Mouse (Mus musculus): ENCODE measurements at regions not wholly inside any gene's neighbourhood (a gene's known extent, or its start where the extent isn't known, plus 50 kb on each side); places are given as distances from the start of the nearest gene placed in this dataset.

GRCm38 (mm10) chr12:54398080-54398479 lies 194.4 kb upstream of the Egln3 start:
- Histone ChIP-seq H3K9me3 (replicated peaks; ENCODE audit: control insufficient read depth, insufficient read depth, low read length, poor library complexity, severe bottlenecking) (no peaks in the 10 kb centered on the region), H3K36me3 (ENCODE audit: control insufficient read depth, insufficient read depth, low read length, poor library complexity, severe bottlenecking) (no peaks in the 10 kb centered on the region), H3K27me3 (ENCODE audit: control insufficient read depth, insufficient read depth, low read length, poor library complexity, severe bottlenecking) (no peaks in the 10 kb centered on the region), H3K27ac (ENCODE audit: insufficient read depth, low read length) (no peak overlapping the region), H3K4me3 (ENCODE audit: low read depth, low read length) (no peak overlapping the region), H3K9ac (ENCODE audit: low read depth, poor library complexity, severe bottlenecking) (no peak overlapping the region), H3K4me1 (ENCODE audit: control insufficient read depth, insufficient read depth, low read length) (no peaks in the 10 kb centered on the region)
- TF ChIP-seq EP300 (IDR thresholded peaks at IDR 0.05; ENCODE audit: insufficient read depth, low read depth, low read length) = no peak
- no peak for TF ChIP-seq POLR2A (IDR thresholded peaks at IDR 0.05; ENCODE audit: insufficient read depth, low read length)
- TF ChIP-seq CTCF (IDR thresholded peaks at IDR 0.05; ENCODE audit: low read depth, low read length) = no peak

DNA sequence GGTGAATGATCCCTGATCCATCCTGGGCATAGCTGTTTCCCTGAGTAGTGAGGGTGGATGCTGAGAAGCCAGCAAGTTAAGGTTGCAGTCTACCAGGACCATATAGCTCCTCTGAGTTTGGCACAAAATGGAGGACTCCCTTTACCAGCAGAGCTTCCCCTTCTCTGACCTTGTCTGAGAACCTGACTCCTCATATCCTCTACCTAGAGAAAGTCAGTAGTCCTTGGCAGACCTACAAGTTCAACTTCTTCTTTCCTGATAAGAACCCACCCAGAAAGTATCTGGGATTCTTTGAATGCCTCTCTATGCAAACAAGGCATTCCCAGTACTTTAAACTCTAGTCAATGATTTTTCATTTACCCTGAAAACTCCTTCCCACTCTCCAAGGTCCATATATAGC lies 193.3 kb upstream of the Egln3 start:
- H3K36me3 ChIP-seq (ENCODE audit: control insufficient read depth, insufficient read depth, low read length, poor library complexity, severe bottlenecking) = no peaks in the 10 kb centered on the region
- H3K4me1 ChIP-seq (ENCODE audit: control insufficient read depth, insufficient read depth, low read length) = no peaks in the 10 kb centered on the region
- TF ChIP-seq EP300 (IDR thresholded peaks at IDR 0.05; ENCODE audit: insufficient read depth, low read depth, low read length) (no peak), CTCF (IDR thresholded peaks at IDR 0.05; ENCODE audit: low read depth, low read length) (no peak), POLR2A (IDR thresholded peaks at IDR 0.05; ENCODE audit: insufficient read depth, low read length) (no peak)
- H3K27ac ChIP-seq (ENCODE audit: insufficient read depth, low read length) = no peak overlapping the region
- H3K9me3 ChIP-seq (replicated peaks; ENCODE audit: control insufficient read depth, insufficient read depth, low read length, poor library complexity, severe bottlenecking) = no peaks in the 10 kb centered on the region
- no peak overlapping the region for H3K4me3 ChIP-seq (ENCODE audit: low read depth, low read length)
- no peak overlapping the region for H3K9ac ChIP-seq (ENCODE audit: low read depth, poor library complexity, severe bottlenecking)
- no peaks in the 10 kb centered on the region for H3K27me3 ChIP-seq (ENCODE audit: control insufficient read depth, insufficient read depth, low read length, poor library complexity, severe bottlenecking)

GRCm38 (mm10) chr12:54396341-54396740 lies 192.7 kb upstream of the Egln3 start:
- Histone ChIP-seq H3K27ac (ENCODE audit: insufficient read depth, low read length) (no peak overlapping the region), H3K4me3 (ENCODE audit: low read depth, low read length) (no peak overlapping the region), H3K9me3 (replicated peaks; ENCODE audit: control insufficient read depth, insufficient read depth, low read length, poor library complexity, severe bottlenecking) (no peaks in the 10 kb centered on the region), H3K9ac (ENCODE audit: low read depth, poor library complexity, severe bottlenecking) (no peak overlapping the region), H3K4me1 (ENCODE audit: control insufficient read depth, insufficient read depth, low read length) (no peaks in the 10 kb centered on the region), H3K27me3 (ENCODE audit: control insufficient read depth, insufficient read depth, low read length, poor library complexity, severe bottlenecking) (no peaks in the 10 kb centered on the region), H3K36me3 (ENCODE audit: control insufficient read depth, insufficient read depth, low read length, poor library complexity, severe bottlenecking) (no peaks in the 10 kb centered on the region)
- TF ChIP-seq POLR2A (IDR thresholded peaks at IDR 0.05; ENCODE audit: insufficient read depth, low read length) (no peak), EP300 (IDR thresholded peaks at IDR 0.05; ENCODE audit: insufficient read depth, low read depth, low read length) (no peak), CTCF (IDR thresholded peaks at IDR 0.05; ENCODE audit: low read depth, low read length) (no peak)

DNA sequence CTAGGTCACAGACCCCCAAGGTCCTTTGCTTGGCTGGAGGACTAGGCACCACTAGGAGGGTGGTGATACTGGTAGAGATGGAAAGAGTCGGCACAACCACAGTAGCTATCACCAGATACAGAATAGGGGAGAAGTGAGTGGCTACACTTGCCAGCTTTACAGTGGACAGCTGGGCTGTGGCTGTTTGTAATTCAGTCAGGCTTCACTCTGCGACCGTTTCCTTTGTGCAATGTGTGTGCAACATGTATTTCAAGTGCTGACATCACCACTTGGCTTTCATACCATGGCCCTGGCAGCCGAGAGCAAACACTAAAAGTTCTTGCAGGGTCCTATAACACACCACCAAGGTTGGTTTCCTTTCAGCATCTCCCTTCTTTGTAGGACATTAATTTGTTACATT lies 181.7 kb upstream of the Egln3 start:
- no peak for TF ChIP-seq POLR2A (IDR thresholded peaks at IDR 0.05; ENCODE audit: insufficient read depth, low read length)
- TF ChIP-seq CTCF (IDR thresholded peaks at IDR 0.05; ENCODE audit: low read depth, low read length) = no peak
- no peak for TF ChIP-seq EP300 (IDR thresholded peaks at IDR 0.05; ENCODE audit: insufficient read depth, low read depth, low read length)
- no peaks in the 10 kb centered on the region for H3K4me1 ChIP-seq (ENCODE audit: control insufficient read depth, insufficient read depth, low read length)
- H3K9ac ChIP-seq (ENCODE audit: low read depth, poor library complexity, severe bottlenecking) = no peak overlapping the region
- H3K36me3 ChIP-seq (ENCODE audit: control insufficient read depth, insufficient read depth, low read length, poor library complexity, severe bottlenecking) = no peaks in the 10 kb centered on the region
- no peaks in the 10 kb centered on the region for H3K9me3 ChIP-seq (replicated peaks; ENCODE audit: control insufficient read depth, insufficient read depth, low read length, poor library complexity, severe bottlenecking)
- no peak overlapping the region for H3K27ac ChIP-seq (ENCODE audit: insufficient read depth, low read length)
- H3K27me3 ChIP-seq (ENCODE audit: control insufficient read depth, insufficient read depth, low read length, poor library complexity, severe bottlenecking) = no peaks in the 10 kb centered on the region
- no peak overlapping the region for H3K4me3 ChIP-seq (ENCODE audit: low read depth, low read length)

DNA sequence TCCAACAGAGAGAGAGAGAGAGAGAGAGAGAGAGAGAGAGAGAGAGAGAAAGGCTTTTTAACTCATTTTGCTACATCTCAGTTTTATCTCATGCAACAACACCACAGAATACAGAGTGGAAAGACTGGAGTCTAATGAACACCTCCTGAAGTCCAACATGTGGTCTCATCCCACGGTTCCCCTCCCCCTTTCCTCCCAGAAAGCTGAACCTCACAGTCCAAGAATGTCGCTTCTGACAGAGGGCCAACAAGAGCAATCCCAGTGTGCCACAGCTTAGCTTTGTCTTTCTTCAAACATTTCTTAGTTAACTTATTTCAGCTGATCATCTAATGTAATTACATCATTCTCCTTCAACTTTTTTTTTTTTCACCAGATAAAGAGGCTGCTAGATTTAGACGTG lies 180.5 kb upstream of the Egln3 start:
- Histone ChIP-seq H3K9ac (ENCODE audit: low read depth, poor library complexity, severe bottlenecking) (no peak overlapping the region), H3K9me3 (replicated peaks; ENCODE audit: control insufficient read depth, insufficient read depth, low read length, poor library complexity, severe bottlenecking) (no peaks in the 10 kb centered on the region), H3K36me3 (ENCODE audit: control insufficient read depth, insufficient read depth, low read length, poor library complexity, severe bottlenecking) (no peaks in the 10 kb centered on the region), H3K27me3 (ENCODE audit: control insufficient read depth, insufficient read depth, low read length, poor library complexity, severe bottlenecking) (no peaks in the 10 kb centered on the region), H3K4me1 (ENCODE audit: control insufficient read depth, insufficient read depth, low read length) (no peaks in the 10 kb centered on the region), H3K27ac (ENCODE audit: insufficient read depth, low read length) (no peak overlapping the region), H3K4me3 (ENCODE audit: low read depth, low read length) (no peak overlapping the region)
- no peak for TF ChIP-seq CTCF (IDR thresholded peaks at IDR 0.05; ENCODE audit: low read depth, low read length)
- TF ChIP-seq EP300 (IDR thresholded peaks at IDR 0.05; ENCODE audit: insufficient read depth, low read depth, low read length) = no peak
- TF ChIP-seq POLR2A (IDR thresholded peaks at IDR 0.05; ENCODE audit: insufficient read depth, low read length) = no peak

DNA sequence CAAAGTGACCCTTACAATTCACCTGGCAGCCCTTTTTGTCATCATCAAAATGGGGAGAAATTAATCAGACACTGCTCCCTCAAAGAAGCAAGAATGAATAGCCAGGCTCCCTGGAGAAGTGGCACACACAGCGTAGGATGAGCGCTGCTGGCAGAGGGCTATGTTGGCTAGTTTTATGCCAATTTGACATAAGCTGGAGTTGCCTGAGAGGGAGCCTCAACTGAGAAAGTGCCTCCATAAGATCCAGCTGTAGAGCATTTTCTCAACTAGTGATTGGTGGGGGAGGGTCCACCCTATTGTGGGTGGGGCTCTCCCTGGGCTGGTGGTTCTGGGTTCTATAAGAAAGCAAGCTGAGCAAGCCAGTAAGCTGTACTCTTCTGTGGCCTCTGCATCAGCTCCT lies 179.3 kb upstream of the Egln3 start:
- H3K9ac ChIP-seq (ENCODE audit: low read depth, poor library complexity, severe bottlenecking) = no peak overlapping the region
- TF ChIP-seq EP300 (IDR thresholded peaks at IDR 0.05; ENCODE audit: insufficient read depth, low read depth, low read length) (no peak), POLR2A (IDR thresholded peaks at IDR 0.05; ENCODE audit: insufficient read depth, low read length) (no peak), CTCF (IDR thresholded peaks at IDR 0.05; ENCODE audit: low read depth, low read length) (no peak)
- H3K9me3 ChIP-seq (replicated peaks; ENCODE audit: control insufficient read depth, insufficient read depth, low read length, poor library complexity, severe bottlenecking) = no peaks in the 10 kb centered on the region
- H3K4me3 ChIP-seq (ENCODE audit: low read depth, low read length) = no peak overlapping the region
- no peaks in the 10 kb centered on the region for H3K4me1 ChIP-seq (ENCODE audit: control insufficient read depth, insufficient read depth, low read length)
- H3K27me3 ChIP-seq (ENCODE audit: control insufficient read depth, insufficient read depth, low read length, poor library complexity, severe bottlenecking) = no peaks in the 10 kb centered on the region
- H3K36me3 ChIP-seq (ENCODE audit: control insufficient read depth, insufficient read depth, low read length, poor library complexity, severe bottlenecking) = no peaks in the 10 kb centered on the region
- no peak overlapping the region for H3K27ac ChIP-seq (ENCODE audit: insufficient read depth, low read length)
